ENCODE assay signal across 11 mouse cellular contexts in genomic region chr2:162999744-163000143, GRCm38 (mm10). TPM values are rescaled to one million over a fixed set of nuclear protein-coding genes. Genes with fewer than 3 reads are reported as not detected.
DNase-seq lines count a peak whose midpoint lies in the region; ATAC-seq and TF ChIP-seq lines count a peak whose summit lies in the region.
"Had no signal": no experiment of that assay in that cellular context is flagged by ENCODE, and none has a peak within 500 bp of the region (broad histone marks: within the 10 kb centered on the region; RNA-seq: fewer than 3 reads in every experiment).

No protein-coding gene starts in this region.

- no peak overlapping the region for H3K4me2 ChIP-seq in heart, embryonic 12.5 days
- H3K4me2 ChIP-seq in stomach, postnatal 0 days (replicated peaks; ENCODE audit: low read depth), result no peak overlapping the region

- no peak overlapping the region for H3K4me3 ChIP-seq in heart, embryonic 12.5 days
- no peak overlapping the region for H3K4me3 ChIP-seq in stomach, postnatal 0 days (ENCODE audit: low read depth, low read length)
- H3K4me3 ChIP-seq: stomach, embryonic 15.5 days had no signal

- H3K9ac ChIP-seq in heart, embryonic 12.5 days, result no peak overlapping the region
- H3K9ac ChIP-seq in stomach, postnatal 0 days (ENCODE audit: low read length), result no peak overlapping the region
- H3K9ac ChIP-seq: embryonic facial prominence, embryonic 13.5 days; stomach, embryonic 15.5 days had no signal

- no peak overlapping the region for H3K27ac ChIP-seq in heart, embryonic 12.5 days (ENCODE audit: poor library complexity, severe bottlenecking)
- H3K27ac ChIP-seq in stomach, postnatal 0 days (replicated peaks), result no peak overlapping the region
- H3K27ac ChIP-seq: embryonic facial prominence, embryonic 13.5 days; stomach, embryonic 15.5 days had no signal

- no peaks in the 10 kb centered on the region for H3K9me3 ChIP-seq in heart, embryonic 12.5 days (replicated peaks)
- H3K9me3 ChIP-seq in stomach, postnatal 0 days (ENCODE audit: control insufficient read depth, low read length), result no peaks in the 10 kb centered on the region
- H3K9me3 ChIP-seq: embryonic facial prominence, embryonic 13.5 days; stomach, embryonic 15.5 days had no signal

- peak; percentile 79 for TF ChIP-seq CTCF in stomach, postnatal 0 days (IDR thresholded peaks at IDR 0.05; ENCODE audit: low read depth)

- peaks cover 7% of the 10 kb centered on the region; the same call in 1 of the 2 replicates for H3K4me1 ChIP-seq in heart, embryonic 12.5 days (replicated peaks)
- no peaks in the 10 kb centered on the region for H3K4me1 ChIP-seq in stomach, postnatal 0 days (replicated peaks; ENCODE audit: control insufficient read depth, insufficient read depth)
- H3K4me1 ChIP-seq: stomach, embryonic 15.5 days had no signal

- 24% methylated on average over 3 of the region's 3 CpGs for WGBS in heart, embryonic 12.5 days
- WGBS in stomach, postnatal 0 days, result 25% methylated on average over 3 of the region's 3 CpGs

- ATAC-seq in heart, embryonic 12.5 days (ENCODE audit: insufficient number of reproducible peaks, low FRiP score), result no peak
- ATAC-seq in stomach, postnatal 0 days (ENCODE audit: low FRiP score, low TSS enrichment), result no peak

- peak; percentile 21 to 33 for DNase-seq in heart, adult 18-20 months
- DNase-seq in ovary, postnatal 14 days (ENCODE audit: low spot score), result peak; percentile 19
- DNase-seq in ovary, postnatal 36 days (ENCODE audit: low spot score), result no peak
- DNase-seq in adrenal gland, postnatal 36 days, result peak; percentile 68 to 70
- DNase-seq in kidney, postnatal 36 days, result peak; percentile 59 to 79
- peak; percentile 52 for DNase-seq in stomach, postnatal 0 days (ENCODE audit: low spot score)
- DNase-seq in spleen, postnatal 14 days (ENCODE audit: low spot score in 2 of 2), result no peak

- no peak for TF ChIP-seq EP300 in stomach, postnatal 0 days (optimal IDR thresholded peaks at IDR 0.05)

- peaks cover 18% of the 10 kb centered on the region for H3K27me3 ChIP-seq in heart, embryonic 12.5 days (replicated peaks)
- no peaks in the 10 kb centered on the region for H3K27me3 ChIP-seq in stomach, postnatal 0 days (ENCODE audit: control insufficient read depth, insufficient read depth, low read length)
- H3K27me3 ChIP-seq: embryonic facial prominence, embryonic 13.5 days; stomach, embryonic 15.5 days had no signal

- H3K36me3 ChIP-seq in heart, embryonic 12.5 days, result no peaks in the 10 kb centered on the region
- no peaks in the 10 kb centered on the region for H3K36me3 ChIP-seq in stomach, postnatal 0 days (ENCODE audit: control insufficient read depth, insufficient read depth, low read length)
- H3K36me3 ChIP-seq: embryonic facial prominence, embryonic 13.5 days; stomach, embryonic 15.5 days had no signal

RNA-seq across cellular contexts. Expression of gene Sgk2, which starts 12.6 kb away (rescaled TPM):
- not detected for total RNA-seq in heart, adult 18-20 months (2021)
- polyA plus RNA-seq in heart, embryonic 12.5 days (2016; fragmentation: Nextera tagmentation; extraction: Ambion mirVana), result 0.09 TPM in 1 of 2 replicates, not detected in the other
- 1 to 10 TPM in 1 of 2 experiments, not detected in 1; 1.3 TPM for total RNA-seq in adrenal gland, postnatal 36 days (2021)
- polyA plus RNA-seq in stomach, postnatal 0 days (2015; fragmentation: Nextera tagmentation; extraction: Ambion mirVana), result 2.6 and 3.3 TPM in 2 replicates

RNA-seq across cellular contexts. Expression of gene Ift52, which starts 17.4 kb away (rescaled TPM):
- total RNA-seq in heart, adult 18-20 months (2021), result 10 to 100 TPM; 21.4 to 23.4 TPM
- 41.4 and 41.7 TPM in 2 replicates for polyA plus RNA-seq in heart, embryonic 12.5 days (2016; fragmentation: Nextera tagmentation; extraction: Ambion mirVana)
- total RNA-seq in adrenal gland, postnatal 36 days (2021), result 10 to 100 TPM; 43.8 to 62.7 TPM
- 32.3 and 34.3 TPM in 2 replicates for polyA plus RNA-seq in stomach, postnatal 0 days (2015; fragmentation: Nextera tagmentation; extraction: Ambion mirVana)

RNA-seq across cellular contexts. Expression of gene Mybl2, which starts 54.7 kb away (rescaled TPM):
- under 1 TPM in 1 of 2 experiments, not detected in 1; 0.18 TPM for total RNA-seq in heart, adult 18-20 months (2021)
- polyA plus RNA-seq in heart, embryonic 12.5 days (2016; fragmentation: Nextera tagmentation; extraction: Ambion mirVana), result 21.3 and 21.9 TPM in 2 replicates
- total RNA-seq in adrenal gland, postnatal 36 days (2021), result 1 to 10 TPM; 1.9 to 2.0 TPM
- 5.3 and 5.4 TPM in 2 replicates for polyA plus RNA-seq in stomach, postnatal 0 days (2015; fragmentation: Nextera tagmentation; extraction: Ambion mirVana)

RNA-seq across cellular contexts. Expression of gene L3mbtl1, which starts 56.5 kb away (rescaled TPM):
- total RNA-seq in heart, adult 18-20 months (2021), result not detected
- 0.05 TPM in 1 of 2 replicates, not detected in the other for polyA plus RNA-seq in heart, embryonic 12.5 days (2016; fragmentation: Nextera tagmentation; extraction: Ambion mirVana)
- not detected for total RNA-seq in adrenal gland, postnatal 36 days (2021)
- 0.02 and 0.24 TPM in 2 replicates for polyA plus RNA-seq in stomach, postnatal 0 days (2015; fragmentation: Nextera tagmentation; extraction: Ambion mirVana)
- polyA plus RNA-seq: liver, embryonic 16.5 days had no signal

Comparison
In these comparisons a context has a peak if more than half of its experiments do, and no peak if none do; other contexts are left out.
1. DNase-seq: peak in heart, adult 18-20 months (2 of 2), ovary, postnatal 14 days (single experiment), adrenal gland, postnatal 36 days (2 of 2), kidney, postnatal 36 days (2 of 2) and stomach, postnatal 0 days (single experiment); none in ovary, postnatal 36 days (single experiment) and spleen, postnatal 14 days (0 of 2).